Mouse (Mus musculus): ENCODE measurements at regions not wholly inside any gene's neighbourhood (a gene's known extent, or its start where the extent isn't known, plus 50 kb on each side); places are given as distances from the start of the nearest gene placed in this dataset.

- no peak for DNase-seq (ENCODE audit: low read depth, low spot score)
Observed at GRCm38 (mm10) chr4:101342071-101342762, 76.9 kb upstream of the Ak4 start.

GRCm38 (mm10) chr4:101340741-101341140 is 75.7 kb upstream of the Jak1 start:
- DNase-seq (ENCODE audit: low read depth, low spot score) = no peak

GRCm38 (mm10) chr4:101338211-101338610 is 73.1 kb upstream of the Jak1 start:
- DNase-seq (ENCODE audit: low read depth, low spot score) = no peak

- no peak for DNase-seq (ENCODE audit: low read depth, low spot score)
Observed at GRCm38 (mm10) chr4:101336811-101337210, 71.7 kb upstream of the Jak1 start.

GRCm38 (mm10) chr4:101336371-101336770 is 71.3 kb upstream of the Jak1 start:
- no peak for DNase-seq (ENCODE audit: low read depth, low spot score)

- no peak for DNase-seq (ENCODE audit: low read depth, low spot score)
Observed at GRCm38 (mm10) chr4:101333868-101334267, 68.8 kb upstream of the Jak1 start.

GRCm38 (mm10) chr4:101333036-101333435 is 68.0 kb upstream of the Jak1 start:
- no peak for DNase-seq (ENCODE audit: low read depth, low spot score)

- DNase-seq (ENCODE audit: low read depth, low spot score) = no peak
Observed at GRCm38 (mm10) chr4:101331231-101331630, 66.1 kb upstream of the Jak1 start.

GRCm38 (mm10) chr4:101329060-101329459 is 64.0 kb upstream of the Jak1 start:
- peak; percentile 16 for DNase-seq (ENCODE audit: low read depth, low spot score)

GRCm38 (mm10) chr4:101326067-101326466 is 61.0 kb upstream of the Jak1 start:
- no peak for DNase-seq (ENCODE audit: low read depth, low spot score)

GRCm38 (mm10) chr4:101321731-101322130 is 56.6 kb upstream of the Jak1 start:
- DNase-seq (ENCODE audit: low read depth, low spot score) = no peak

GRCm38 (mm10) chr4:101320587-101320986 is 55.5 kb upstream of the Jak1 start:
- DNase-seq (ENCODE audit: low read depth, low spot score) = peak; percentile 81

GRCm38 (mm10) chr4:101319681-101320220 is 54.7 kb upstream of the Jak1 start:
- no peak for DNase-seq (ENCODE audit: low read depth, low spot score)

- DNase-seq (ENCODE audit: low read depth, low spot score) = no peak
Observed at GRCm38 (mm10) chr4:101318836-101319235, 53.8 kb upstream of the Jak1 start.

- no peak for DNase-seq (ENCODE audit: low read depth, low spot score)
Observed at GRCm38 (mm10) chr4:101316061-101316460, 51.0 kb upstream of the Jak1 start.

Measured in CD4-positive helper T cell, adult 2 months (primary cell).